Mouse (Mus musculus) heart, adult 10 weeks (tissue): Measurements from ENCODE around the gene Scn1a. TPM values are rescaled to one million over a fixed set of nuclear protein-coding genes. Genes with fewer than 3 reads are reported as not detected.

Experiments
- polyA plus RNA-seq: library from polyadenylated mRNA; stranded (reverse); fragments of 350-450 nt; fragmentation: Illumina TruSeq; extraction: RNeasy Lipid Tissue Mini Kit (QIAGEN cat#74804); gene quantifications from one replicate; pipeline ENCODE4 v1.2.3, GENCODE M21; 2014; ENCODE audit warnings: low read depth, low replicate concordance

The Scn1a gene
- not detected for polyA plus RNA-seq

DNA sequence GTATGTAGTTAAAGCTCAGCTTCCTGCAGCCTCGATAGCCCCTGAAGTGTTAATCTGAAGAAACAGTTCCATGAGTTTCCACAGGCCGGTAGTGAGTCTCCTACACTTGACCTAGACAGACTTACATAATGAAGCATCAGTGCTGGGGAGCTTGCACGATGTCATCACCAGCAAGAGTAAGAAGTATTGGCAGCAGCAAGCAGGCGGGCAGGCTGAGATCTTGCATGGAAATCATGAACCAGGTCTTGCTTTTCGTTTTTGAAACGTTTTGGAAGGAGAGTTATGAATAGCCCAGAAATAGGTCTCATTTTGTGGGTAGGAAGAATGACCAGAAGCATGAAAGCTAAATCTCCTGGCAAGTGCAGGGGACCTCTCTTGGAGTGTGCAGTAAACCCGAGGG is at the start of gene Scn1a:
Gene Scn1a, minus strand, starts transcription at position 130 of the 400 bp plus-strand sequence.

GRCm38 (mm10) chr2:66256220-66257131 is 184.2 kb downstream of the Scn1a start, which contains the start of gene Ttc21b:
Gene Ttc21b (minus strand): TSS chr2:66256617.

Other genes with a start within 250 kb of the Scn1a start
- 6.0 TPM for gene Ttc21b, start 184.2 kb downstream of the Scn1a start, polyA plus RNA-seq
- gene Scn9a, start 194.1 kb upstream of the Scn1a start, polyA plus RNA-seq, result 0.05 TPM